Mouse (Mus musculus) hindbrain, embryonic 16.5 days (tissue): ENCODE data around the gene Hp1bp3. TPM values are rescaled to one million over a fixed set of nuclear protein-coding genes. Genes with fewer than 3 reads are reported as not detected.
A peak's percentile ranks its signal among the peaks of the same experiment; 100 is the strongest.

ENCODE experiments used
- ATAC-seq: fragments of 200-750 bp; cut with Nextera tagmentation; 2 replicates; pipeline ENCODE4 v1.8.0; 2017; ENCODE audit warnings: moderate TSS enrichment, moderate library complexity
- H3K27ac ChIP-seq: fragments of 300-500 bp; sonication (generic); 2 replicates; pipeline ENCODE4 v1.5.1; 2014; ENCODE audit warnings: low read depth, mild to moderate bottlenecking, control low read depth, low read length, moderate library complexity
- H3K27me3 ChIP-seq: fragments of 300-500 bp; sonication (generic); replicated peaks from 2 replicates; pipeline ENCODE4 v1.6.1; 2014; ENCODE audit warnings: low read length; ENCODE audit not compliant: control insufficient read depth, insufficient read depth
- H3K36me3 ChIP-seq: fragments of 300-500 bp; sonication (generic); 2 replicates; pipeline ENCODE4 v1.6.1; 2014; ENCODE audit warnings: mild to moderate bottlenecking, low read length, moderate library complexity, mixed read lengths; ENCODE audit not compliant: control insufficient read depth, insufficient read depth
- H3K4me1 ChIP-seq: fragments of 300-500 bp; sonication (generic); 2 replicates; pipeline ENCODE4 v1.6.1; 2014; ENCODE audit warnings: low read depth, low read length; ENCODE audit not compliant: control insufficient read depth, insufficient read depth
- H3K4me2 ChIP-seq: fragments of 300-500 bp; sonication (generic); 2 replicates; pipeline ENCODE4 v1.6.1; 2014; ENCODE audit warnings: mild to moderate bottlenecking, low read length, control low read depth, moderate library complexity
- H3K4me3 ChIP-seq: fragments of 300-500 bp; sonication (generic); 2 replicates; pipeline ENCODE4 v1.5.1; 2014; ENCODE audit warnings: mild to moderate bottlenecking, low read length, control low read depth, moderate library complexity
- H3K9ac ChIP-seq: fragments of 300-500 bp; sonication (generic); 2 replicates; pipeline ENCODE4 v1.6.1; 2014; ENCODE audit warnings: low read depth, mild to moderate bottlenecking, control low read depth, low read length, moderate library complexity
- H3K9me3 ChIP-seq: fragments of 300-500 bp; sonication (generic); 2 replicates; pipeline ENCODE4 v1.6.1; 2014; ENCODE audit warnings: mild to moderate bottlenecking, low read length, moderate library complexity; ENCODE audit not compliant: control insufficient read depth
- WGBS: fragments of 180-500 bp; shearing (Covaris S2); extraction: QIAGEN DNeasy Blood & Tissue Kit; methylation state at CpG from one replicate; pipeline ENCODE4 v1.1.7; 2014; 5-methylcytosine and 5-hydroxymethylcytosine counted together
- polyA plus RNA-seq: library from polyadenylated mRNA; unstranded; fragments of >200 nt; fragmentation: Nextera tagmentation; extraction: Ambion mirVana; gene quantifications from 2 replicates; pipeline ENCODE4 v1.2.1, GENCODE M21; 2015

Gene Hp1bp3
- polyA plus RNA-seq, 1 experiment from 2014 or later, result 155 TPM

- H3K4me1 ChIP-seq, result peaks cover 22% of the 10 kb centered on the region
Measured at GRCm38 (mm10) chr4:138217441-138217840, 1.3 kb downstream of the Hp1bp3 start.

DNA sequence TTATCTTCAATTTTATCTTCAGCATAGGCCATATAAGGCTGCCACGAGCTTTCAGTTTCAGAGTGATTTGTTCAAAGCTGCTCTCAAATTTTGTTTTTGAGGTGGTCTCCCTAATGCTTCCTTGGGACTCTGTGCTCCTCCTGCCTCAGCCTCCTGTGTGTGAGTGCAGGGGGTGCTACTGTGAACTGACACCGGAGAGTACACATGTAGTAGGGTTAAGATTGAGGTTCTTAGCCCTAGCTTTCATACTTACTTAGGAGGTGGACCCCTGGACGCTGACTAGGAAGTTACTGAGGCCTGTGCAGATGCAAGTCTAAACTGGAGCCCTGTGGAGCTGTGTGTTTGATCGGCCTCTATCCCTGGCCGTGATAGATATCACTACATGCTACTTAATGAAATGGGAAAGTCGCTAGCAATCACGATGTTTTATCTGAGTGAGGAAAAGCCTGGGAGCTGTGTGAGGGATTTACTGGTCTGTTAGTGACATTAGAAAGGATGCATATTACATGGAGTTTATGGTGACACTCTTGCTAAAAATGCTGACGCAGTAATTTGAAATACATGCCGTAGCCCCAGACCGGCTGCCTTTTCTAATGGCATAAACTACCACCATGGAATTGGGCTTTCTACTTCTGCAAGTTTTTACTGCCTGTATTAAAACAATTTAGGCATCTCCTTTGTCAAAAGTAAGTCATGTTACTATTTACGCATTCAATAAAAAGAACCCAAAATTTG is 2.0 kb downstream of the Hp1bp3 start:
- peaks cover 5% of the 10 kb centered on the region; the same call in 1 of the 2 replicates for H3K36me3 ChIP-seq
- no peaks in the 10 kb centered on the region for H3K9me3 ChIP-seq
- ATAC-seq, result no peak
- peak overlapping the region; percentile 95 for H3K9ac ChIP-seq
- H3K4me3 ChIP-seq, result peak overlapping the region; percentile 68
- H3K4me2 ChIP-seq, result peak overlapping the region; percentile 76
- H3K27ac ChIP-seq, result no peak overlapping the region
- 81% methylated on average over 11 of the region's 11 CpGs for WGBS
- H3K27me3 ChIP-seq, result no peaks in the 10 kb centered on the region
- peaks cover 22% of the 10 kb centered on the region for H3K4me1 ChIP-seq

More at GRCm38 (mm10) chr4:138217441-138217840, 1.3 kb downstream of the Hp1bp3 start:
- H3K4me2 ChIP-seq, result peak overlapping the region; percentile 76
- no peaks in the 10 kb centered on the region for H3K9me3 ChIP-seq
- peak overlapping the region; percentile 91 for H3K27ac ChIP-seq
- WGBS, result under 1% methylated on average over 36 of the region's 36 CpGs
- H3K4me3 ChIP-seq, result peak overlapping the region; percentile 68
- H3K36me3 ChIP-seq, result no peaks in the 10 kb centered on the region
- peak overlapping the region; percentile 95 for H3K9ac ChIP-seq
- H3K27me3 ChIP-seq, result no peaks in the 10 kb centered on the region
- ATAC-seq, result no peak

DNA sequence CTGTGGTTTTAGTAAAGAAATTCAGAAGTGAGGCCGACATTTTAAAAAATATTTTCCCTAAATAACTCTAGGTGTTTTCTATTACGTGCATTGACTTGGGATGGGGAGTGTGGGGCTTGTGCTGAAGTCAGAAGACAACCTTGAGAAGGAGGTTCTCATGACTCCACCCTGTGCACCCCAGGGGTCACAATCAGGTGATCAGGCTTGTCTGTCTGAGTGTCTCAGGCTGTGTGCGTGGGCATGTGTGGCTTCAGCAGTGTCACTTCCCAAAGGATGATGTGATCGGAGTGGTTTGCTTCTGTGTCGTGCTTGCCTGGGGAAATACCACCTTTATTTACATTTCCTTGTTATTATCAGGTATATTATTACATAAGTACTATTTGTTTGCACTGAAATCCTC is 3.2 kb downstream of the Hp1bp3 start:
- no peaks in the 10 kb centered on the region for H3K9me3 ChIP-seq

GRCm38 (mm10) chr4:138220761-138221160 is 4.7 kb downstream of the Hp1bp3 start:
- peaks cover 19% of the 10 kb centered on the region for H3K36me3 ChIP-seq
- no peak for ATAC-seq
- no peaks in the 10 kb centered on the region for H3K27me3 ChIP-seq
- no peak overlapping the region for H3K4me2 ChIP-seq
- no peaks in the 10 kb centered on the region for H3K9me3 ChIP-seq
- no peak overlapping the region for H3K9ac ChIP-seq
- H3K27ac ChIP-seq, result no peak overlapping the region
- WGBS, result 85% methylated on average over 7 of the region's 7 CpGs
- H3K4me3 ChIP-seq, result no peak overlapping the region
- peaks cover 19% of the 10 kb centered on the region for H3K4me1 ChIP-seq

More for the DNA sequence above, 3.2 kb downstream of the Hp1bp3 start:
- 89% methylated on average over 5 of the region's 5 CpGs for WGBS
- Histone ChIP-seq H3K27me3 (no peaks in the 10 kb centered on the region), H3K36me3 (peaks cover 14% of the 10 kb centered on the region), H3K4me3 (no peak overlapping the region), H3K9ac (no peak overlapping the region), H3K4me1 (peaks cover 22% of the 10 kb centered on the region), H3K27ac (no peak overlapping the region), H3K4me2 (no peak overlapping the region)
- no peak for ATAC-seq

DNA sequence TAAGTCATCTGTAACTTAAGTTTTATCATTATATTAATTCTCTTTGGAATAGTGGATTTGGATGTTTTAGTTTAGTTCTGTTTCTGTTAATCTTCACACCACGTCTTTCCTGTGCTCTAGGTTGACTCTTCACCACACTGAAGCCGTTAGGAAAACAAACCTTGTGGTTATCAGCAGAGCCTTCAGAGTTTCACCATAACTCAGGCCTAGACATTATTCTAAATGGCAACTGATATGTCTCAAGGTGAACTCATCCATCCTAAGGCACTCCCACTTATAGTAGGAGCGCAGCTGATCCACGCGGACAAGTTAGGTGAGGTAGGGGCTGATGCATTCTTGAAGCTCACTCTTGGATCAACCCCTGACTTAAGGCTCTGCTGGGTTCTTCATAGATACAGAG is 5.3 kb downstream of the Hp1bp3 start:
- Histone ChIP-seq H3K4me1 (peaks cover 19% of the 10 kb centered on the region), H3K4me2 (no peak overlapping the region), H3K27me3 (no peaks in the 10 kb centered on the region), H3K36me3 (peaks cover 23% of the 10 kb centered on the region), H3K9me3 (no peaks in the 10 kb centered on the region), H3K4me3 (no peak overlapping the region), H3K9ac (no peak overlapping the region), H3K27ac (no peak overlapping the region)
- 92% methylated on average over 5 of the region's 5 CpGs for WGBS
- ATAC-seq, result no peak

DNA sequence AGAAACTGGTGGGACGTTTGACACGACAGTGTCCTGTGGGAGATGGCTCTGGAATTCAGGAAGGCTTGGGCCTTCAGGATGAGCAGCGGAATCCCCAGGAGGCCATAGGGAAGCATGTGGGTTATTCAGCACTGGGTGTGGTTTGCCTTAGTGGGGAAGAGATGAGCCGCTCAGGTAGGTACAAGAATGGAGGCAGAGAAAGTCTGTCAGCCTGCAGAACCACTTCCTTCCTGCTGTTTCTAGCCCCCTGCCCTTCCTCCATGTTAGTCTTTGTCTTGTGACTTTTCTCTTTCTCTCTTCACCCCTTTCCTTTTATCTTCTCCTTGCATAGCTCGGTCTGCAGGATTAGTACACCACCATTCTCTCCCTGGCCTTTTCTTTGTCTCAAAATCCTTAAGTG is 6.3 kb downstream of the Hp1bp3 start:
- Histone ChIP-seq H3K4me2 (no peak overlapping the region), H3K27me3 (no peaks in the 10 kb centered on the region), H3K4me1 (peaks cover 19% of the 10 kb centered on the region), H3K4me3 (no peak overlapping the region), H3K27ac (no peak overlapping the region), H3K36me3 (peaks cover 28% of the 10 kb centered on the region), H3K9me3 (no peaks in the 10 kb centered on the region), H3K9ac (no peak overlapping the region)
- 87% methylated on average over 5 of the region's 5 CpGs for WGBS
- ATAC-seq, result no peak

DNA sequence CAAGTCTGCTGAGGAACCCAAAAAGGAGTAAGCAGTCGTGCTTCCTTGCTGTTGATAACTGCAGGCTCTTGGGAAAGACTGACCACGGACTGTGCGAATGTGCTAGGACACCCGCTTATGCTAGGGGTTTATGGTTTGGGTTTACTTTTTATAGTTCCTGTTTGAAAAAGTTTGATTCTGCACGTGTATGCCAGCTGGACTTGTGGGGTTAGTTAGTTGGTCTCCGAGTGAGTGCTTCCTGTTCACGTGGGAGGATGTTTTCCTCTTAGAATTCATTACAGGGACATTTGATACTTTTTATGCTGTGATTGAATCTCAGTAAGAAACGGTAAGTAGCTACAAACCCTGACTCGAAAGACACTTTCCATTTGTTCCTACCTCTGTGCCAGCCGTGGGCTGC is 7.5 kb downstream of the Hp1bp3 start:
- 89% methylated on average over 10 of the region's 10 CpGs for WGBS
- H3K27ac ChIP-seq, result no peak overlapping the region
- ATAC-seq, result no peak
- H3K36me3 ChIP-seq, result peaks cover 36% of the 10 kb centered on the region
- no peaks in the 10 kb centered on the region for H3K27me3 ChIP-seq
- no peak overlapping the region for H3K4me2 ChIP-seq
- peaks cover 11% of the 10 kb centered on the region for H3K4me1 ChIP-seq
- no peaks in the 10 kb centered on the region for H3K9me3 ChIP-seq
- no peak overlapping the region for H3K4me3 ChIP-seq
- no peak overlapping the region for H3K9ac ChIP-seq

GRCm38 (mm10) chr4:138246756-138247665 is 30.9 kb downstream of the Hp1bp3 start:
- Histone ChIP-seq H3K27me3 (no peaks in the 10 kb centered on the region), H3K36me3 (peaks cover 19% of the 10 kb centered on the region), H3K4me1 (peaks cover 18% of the 10 kb centered on the region), H3K9ac (no peak overlapping the region), H3K4me3 (no peak overlapping the region), H3K4me2 (no peak overlapping the region), H3K27ac (no peak overlapping the region), H3K9me3 (no peaks in the 10 kb centered on the region)
- WGBS, result 56% methylated on average over 27 of the region's 27 CpGs
- no peak for ATAC-seq
